Mouse (Mus musculus) bone marrow, adult 2 months (tissue): ENCODE measurements around the gene Hkdc1.

Experiments used
- CTCF ChIP-seq: fragments of 200-500 bp; IDR thresholded peaks from 2 replicates; pipeline ENCODE4 v1.5.1; 2011; ENCODE audit warnings: low read length, control low read depth; ENCODE audit not compliant: control insufficient read depth, insufficient read depth
- POLR2A ChIP-seq: fragments of 200-500 bp; IDR thresholded peaks from 2 replicates; pipeline ENCODE4 v1.6.1; 2011; ENCODE audit warnings: low read depth, mild to moderate bottlenecking, control low read depth, low read length, borderline replicate concordance; ENCODE audit not compliant: control insufficient read depth

GRCm38 (mm10) chr10:62335423-62335776 is 86.9 kb downstream of the Hkdc1 start:
- TF ChIP-seq CTCF: no peak
- no peak for TF ChIP-seq POLR2A
